Mouse (Mus musculus) cerebellum, adult 2 months (tissue): ENCODE results near the gene Polr2g.

ENCODE experiments used
- CTCF ChIP-seq: fragments of 200-500 bp; IDR thresholded peaks from 2 replicates; pipeline ENCODE4 v1.5.1; 2011; ENCODE audit warnings: low read depth, mild to moderate bottlenecking, control low read depth, low read length, moderate library complexity, borderline replicate concordance; ENCODE audit not compliant: insufficient read depth
- POLR2A ChIP-seq: fragments of 200-500 bp; IDR thresholded peaks from 2 replicates; pipeline ENCODE4 v1.6.1; 2011; ENCODE audit warnings: low read length, control low read depth, borderline replicate concordance; ENCODE audit not compliant: insufficient read depth

GRCm38 (mm10) chr19:8830664-8831063 lies 32.3 kb upstream of the Polr2g start:
- TF ChIP-seq CTCF (no peak), POLR2A (no peak)
